Mouse (Mus musculus) intestine, embryonic 15.5 days (tissue): ENCODE measurements around the gene Myh8. TPM values are rescaled to one million over a fixed set of nuclear protein-coding genes. Genes with fewer than 3 reads are reported as not detected.

Experiments
- ATAC-seq: fragments of 200-750 bp; cut with Nextera tagmentation; 2 replicates; pipeline ENCODE4 v1.8.0; 2017; ENCODE audit warnings: moderate TSS enrichment, moderate library complexity
- H3K27ac ChIP-seq: fragments of 300-500 bp; sonication (generic); 2 replicates; pipeline ENCODE4 v1.5.1; 2015; ENCODE audit warnings: mild to moderate bottlenecking, inconsistent platforms
- H3K27me3 ChIP-seq: fragments of 300-500 bp; sonication (generic); replicated peaks from 2 replicates; pipeline ENCODE4 v1.6.1; 2015; ENCODE audit warnings: inconsistent platforms
- H3K36me3 ChIP-seq: fragments of 300-500 bp; sonication (generic); 2 replicates; pipeline ENCODE4 v1.6.1; 2015; ENCODE audit warnings: inconsistent platforms
- H3K4me1 ChIP-seq: fragments of 300-500 bp; sonication (generic); replicated peaks from 2 replicates; pipeline ENCODE4 v1.6.1; 2015; ENCODE audit warnings: inconsistent platforms
- H3K4me2 ChIP-seq: fragments of 300-500 bp; sonication (generic); replicated peaks from 2 replicates; pipeline ENCODE4 v1.6.1; 2015; ENCODE audit warnings: mild to moderate bottlenecking, inconsistent platforms
- H3K4me3 ChIP-seq: fragments of 300-500 bp; sonication (generic); replicated peaks from 2 replicates; pipeline ENCODE4 v1.5.1; 2015; ENCODE audit warnings: inconsistent platforms
- H3K9ac ChIP-seq: fragments of 300-500 bp; sonication (generic); 2 replicates; pipeline ENCODE4 v1.6.1; 2015; ENCODE audit warnings: inconsistent platforms
- H3K9me3 ChIP-seq: fragments of 300-500 bp; sonication (generic); 2 replicates; pipeline ENCODE4 v1.6.1; 2016; ENCODE audit warnings: inconsistent platforms
- WGBS: fragments of 180-500 bp; shearing (Covaris S2); methylation state at CpG from one replicate; pipeline ENCODE4 v1.1.7; 2015; 5-methylcytosine and 5-hydroxymethylcytosine counted together
- polyA plus RNA-seq: library from polyadenylated mRNA; unstranded; fragments of >200 nt; fragmentation: Nextera tagmentation; extraction: Ambion mirVana; gene quantifications from 2 replicates; pipeline ENCODE4 v1.2.1, GENCODE M21; 2015

Gene Myh8
- polyA plus RNA-seq: 0.48 and 1.5 TPM in 2 replicates

- Histone ChIP-seq H3K27ac (no peak within 1 kb of the TSS), H3K27me3 (no peaks in the 10 kb centered on the region), H3K9ac (no peak within 1 kb of the TSS), H3K4me1 (no peaks in the 10 kb centered on the region), H3K36me3 (no peaks in the 10 kb centered on the region), H3K9me3 (no peaks in the 10 kb centered on the region), H3K4me2 (no peak within 1 kb of the TSS), H3K4me3 (no peak within 1 kb of the TSS)
- ATAC-seq: no peak
- WGBS: 66% methylated on average over 10 of the region's 10 CpGs
Measured at GRCm38 (mm10) chr11:67276601-67277174, at the start of gene Myh8. Myh8 (plus strand) TSS chr11:67277124.

- H3K9me3 ChIP-seq: no peaks in the 10 kb centered on the region
- H3K4me3 ChIP-seq: no peak overlapping the region
- no peak overlapping the region for H3K27ac ChIP-seq
- no peak overlapping the region for H3K9ac ChIP-seq
- ATAC-seq: no peak
- no peak overlapping the region for H3K4me2 ChIP-seq
- H3K27me3 ChIP-seq: no peaks in the 10 kb centered on the region
- no peaks in the 10 kb centered on the region for H3K4me1 ChIP-seq
- no peaks in the 10 kb centered on the region for H3K36me3 ChIP-seq
- WGBS: 85% methylated on average over 3 of the region's 3 CpGs
Measured at GRCm38 (mm10) chr11:67228731-67229130, 48.2 kb upstream of the Myh8 start.

- WGBS: 73% methylated on average over 5 of the region's 5 CpGs
- H3K4me1 ChIP-seq: no peaks in the 10 kb centered on the region
- no peak overlapping the region for H3K9ac ChIP-seq
- H3K9me3 ChIP-seq: no peaks in the 10 kb centered on the region
- no peaks in the 10 kb centered on the region for H3K27me3 ChIP-seq
- ATAC-seq: no peak
- no peak overlapping the region for H3K27ac ChIP-seq
- no peaks in the 10 kb centered on the region for H3K36me3 ChIP-seq
- H3K4me2 ChIP-seq: no peak overlapping the region
- no peak overlapping the region for H3K4me3 ChIP-seq
Measured at GRCm38 (mm10) chr11:67229166-67229565, 47.8 kb upstream of the Myh8 start.

GRCm38 (mm10) chr11:67229946-67230345, 47.0 kb upstream of the Myh8 start:
- 76% methylated on average over 2 of the region's 2 CpGs for WGBS

GRCm38 (mm10) chr11:67235639-67236358, 41.1 kb upstream of the Myh8 start:
- no peaks in the 10 kb centered on the region for H3K4me1 ChIP-seq
- H3K9me3 ChIP-seq: no peaks in the 10 kb centered on the region
- H3K27me3 ChIP-seq: no peaks in the 10 kb centered on the region
- ATAC-seq: no peak
- H3K4me3 ChIP-seq: no peak overlapping the region
- H3K9ac ChIP-seq: no peak overlapping the region
- 59% methylated on average over 5 of the region's 5 CpGs for WGBS
- no peak overlapping the region for H3K4me2 ChIP-seq
- H3K27ac ChIP-seq: no peak overlapping the region
- no peaks in the 10 kb centered on the region for H3K36me3 ChIP-seq

More at GRCm38 (mm10) chr11:67229946-67230345, 47.0 kb upstream of the Myh8 start:
- H3K4me2 ChIP-seq: no peak overlapping the region
- H3K4me1 ChIP-seq: no peaks in the 10 kb centered on the region
- H3K27me3 ChIP-seq: no peaks in the 10 kb centered on the region
- no peak overlapping the region for H3K9ac ChIP-seq
- H3K9me3 ChIP-seq: no peaks in the 10 kb centered on the region
- ATAC-seq: no peak
- no peak overlapping the region for H3K27ac ChIP-seq
- no peaks in the 10 kb centered on the region for H3K36me3 ChIP-seq
- no peak overlapping the region for H3K4me3 ChIP-seq

- H3K4me1 ChIP-seq: no peaks in the 10 kb centered on the region
- no peak overlapping the region for H3K4me2 ChIP-seq
- no peaks in the 10 kb centered on the region for H3K27me3 ChIP-seq
Measured at GRCm38 (mm10) chr11:67236799-67237198, 40.1 kb upstream of the Myh8 start.

GRCm38 (mm10) chr11:67237481-67238079, 39.3 kb upstream of the Myh8 start, which contains the start of gene Myh4:
Myh4 (plus strand) TSS chr11:67238029.
- no peak within 1 kb of the TSS for H3K4me3 ChIP-seq
- no peak within 1 kb of the TSS for H3K4me2 ChIP-seq
- no peak within 1 kb of the TSS for H3K9ac ChIP-seq
- no peaks in the 10 kb centered on the region for H3K9me3 ChIP-seq
- H3K27ac ChIP-seq: no peak within 1 kb of the TSS
- ATAC-seq: no peak
- no peaks in the 10 kb centered on the region for H3K36me3 ChIP-seq
- 73% methylated on average over 5 of the region's 5 CpGs for WGBS
- H3K4me1 ChIP-seq: no peaks in the 10 kb centered on the region
- H3K27me3 ChIP-seq: no peaks in the 10 kb centered on the region

More at GRCm38 (mm10) chr11:67236799-67237198, 40.1 kb upstream of the Myh8 start:
- 82% methylated on average over 9 of the region's 9 CpGs for WGBS
- Histone ChIP-seq H3K27ac (no peak overlapping the region), H3K4me3 (no peak overlapping the region), H3K9ac (no peak overlapping the region), H3K9me3 (no peaks in the 10 kb centered on the region), H3K36me3 (no peaks in the 10 kb centered on the region)
- ATAC-seq: no peak

GRCm38 (mm10) chr11:67241051-67241450, 35.9 kb upstream of the Myh8 start:
- no peak for ATAC-seq
- Histone ChIP-seq H3K4me1 (no peaks in the 10 kb centered on the region), H3K27me3 (no peaks in the 10 kb centered on the region), H3K4me3 (no peak overlapping the region), H3K9ac (no peak overlapping the region), H3K36me3 (no peaks in the 10 kb centered on the region), H3K4me2 (no peak overlapping the region), H3K9me3 (no peaks in the 10 kb centered on the region), H3K27ac (no peak overlapping the region)
- 81% methylated on average over 6 of the region's 6 CpGs for WGBS

- no peaks in the 10 kb centered on the region for H3K9me3 ChIP-seq
- no peaks in the 10 kb centered on the region for H3K27me3 ChIP-seq
- ATAC-seq: no peak
- WGBS: 91% methylated on average over 4 of the region's 4 CpGs
- no peak overlapping the region for H3K4me2 ChIP-seq
- no peaks in the 10 kb centered on the region for H3K36me3 ChIP-seq
- no peak overlapping the region for H3K9ac ChIP-seq
- no peak overlapping the region for H3K27ac ChIP-seq
- no peaks in the 10 kb centered on the region for H3K4me1 ChIP-seq
- H3K4me3 ChIP-seq: no peak overlapping the region
Measured at GRCm38 (mm10) chr11:67253691-67254090, 23.2 kb upstream of the Myh8 start.

- Histone ChIP-seq H3K9ac (no peak overlapping the region), H3K4me3 (no peak overlapping the region), H3K4me1 (no peaks in the 10 kb centered on the region), H3K4me2 (no peak overlapping the region), H3K27me3 (no peaks in the 10 kb centered on the region), H3K9me3 (no peaks in the 10 kb centered on the region), H3K27ac (no peak overlapping the region), H3K36me3 (no peaks in the 10 kb centered on the region)
- 88% methylated on average over 7 of the region's 7 CpGs for WGBS
- no peak for ATAC-seq
Measured at GRCm38 (mm10) chr11:67257048-67257447, 19.9 kb upstream of the Myh8 start.

- WGBS: 78% methylated on average over 6 of the region's 6 CpGs
Measured at GRCm38 (mm10) chr11:67260956-67261355, 16.0 kb upstream of the Myh8 start.

GRCm38 (mm10) chr11:67293440-67293839, 16.5 kb downstream of the Myh8 start:
- no peaks in the 10 kb centered on the region for H3K4me1 ChIP-seq
- no peak overlapping the region for H3K4me3 ChIP-seq
- H3K27me3 ChIP-seq: no peaks in the 10 kb centered on the region
- H3K9me3 ChIP-seq: no peaks in the 10 kb centered on the region
- no peak for ATAC-seq
- no peak overlapping the region for H3K9ac ChIP-seq
- no peak overlapping the region for H3K4me2 ChIP-seq
- H3K36me3 ChIP-seq: no peaks in the 10 kb centered on the region
- 76% methylated on average over 1 of the region's 1 CpGs for WGBS
- H3K27ac ChIP-seq: no peak overlapping the region

More at GRCm38 (mm10) chr11:67260956-67261355, 16.0 kb upstream of the Myh8 start:
- Histone ChIP-seq H3K36me3 (no peaks in the 10 kb centered on the region), H3K9me3 (no peaks in the 10 kb centered on the region), H3K4me3 (no peak overlapping the region), H3K4me2 (no peak overlapping the region), H3K4me1 (no peaks in the 10 kb centered on the region), H3K27me3 (no peaks in the 10 kb centered on the region), H3K9ac (no peak overlapping the region), H3K27ac (no peak overlapping the region)
- no peak for ATAC-seq
